Mouse (Mus musculus) midbrain, embryonic 10.5 days (tissue): ENCODE measurements around the gene Kremen1. TPM values are rescaled to one million over a fixed set of nuclear protein-coding genes. Genes with fewer than 3 reads are reported as not detected.

Experiments used
- DNase-seq: peaks from one replicate; pipeline ENCODE4 v3.0.0-alpha.2; 2017; ENCODE audit warnings: low spot score
- H3K27ac ChIP-seq: fragments of 300-500 bp; sonication (generic); replicated peaks from 2 replicates; pipeline ENCODE4 v1.5.1; 2016; ENCODE audit warnings: mild to moderate bottlenecking
- H3K27me3 ChIP-seq: fragments of 300-500 bp; sonication (generic); 2 replicates; pipeline ENCODE4 v1.6.1; 2016; ENCODE audit warnings: low read depth, mild to moderate bottlenecking; ENCODE audit not compliant: poor library complexity, severe bottlenecking
- H3K36me3 ChIP-seq: fragments of 300-500 bp; sonication (generic); 2 replicates; pipeline ENCODE4 v1.6.1; 2016; ENCODE audit warnings: mild to moderate bottlenecking, moderate library complexity
- H3K4me1 ChIP-seq: fragments of 300-500 bp; sonication (generic); 2 replicates; pipeline ENCODE4 v1.6.1; 2016
- H3K4me3 ChIP-seq: fragments of 300-500 bp; sonication (generic); 2 replicates; pipeline ENCODE4 v1.5.1; 2016; ENCODE audit warnings: mild to moderate bottlenecking, moderate library complexity
- H3K9me3 ChIP-seq: fragments of 300-500 bp; sonication (generic); replicated peaks from 2 replicates; pipeline ENCODE4 v1.6.1; 2016; ENCODE audit warnings: mild to moderate bottlenecking
- WGBS: fragments of 180-500 bp; shearing (Covaris S2); methylation state at CpG from one replicate; pipeline ENCODE4 v1.1.7; 2016; 5-methylcytosine and 5-hydroxymethylcytosine counted together
- polyA plus RNA-seq: library from polyadenylated mRNA; unstranded; fragments of >200 nt; fragmentation: Nextera tagmentation; extraction: Ambion mirVana; gene quantifications from 2 replicates; pipeline ENCODE4 v1.2.1, GENCODE M21; 2016

Gene Kremen1
- polyA plus RNA-seq, 1 experiment from 2014 or later, result 11.1 TPM

DNA sequence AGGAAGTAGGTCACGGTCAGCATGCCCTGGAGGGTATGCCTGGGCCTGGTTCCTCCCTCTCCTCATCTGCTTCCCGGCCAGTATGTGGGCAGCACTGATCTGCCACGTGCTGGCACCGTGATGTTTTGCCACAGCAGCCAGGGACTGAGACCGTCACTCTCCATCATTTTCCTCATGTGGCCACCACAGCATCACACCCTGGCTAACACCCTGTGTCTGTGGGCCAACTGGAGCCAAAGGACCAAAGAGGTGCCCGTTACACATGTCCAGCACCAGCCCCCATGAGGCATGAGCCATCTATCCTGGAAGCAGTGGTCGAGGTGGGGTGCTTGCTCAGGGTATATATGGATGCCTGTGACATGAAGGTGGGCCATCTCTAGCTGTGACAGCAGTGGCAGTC lies 86.2 kb downstream of the Kremen1 start:
- Histone ChIP-seq H3K27me3 (peaks cover 9% of the 10 kb centered on the region), H3K36me3 (no peaks in the 10 kb centered on the region), H3K4me3 (no peak overlapping the region), H3K27ac (no peak overlapping the region), H3K9me3 (no peaks in the 10 kb centered on the region), H3K4me1 (peaks cover 20% of the 10 kb centered on the region)
- DNase-seq, result no peak
- WGBS, result 89% methylated on average over 7 of the region's 7 CpGs

DNA sequence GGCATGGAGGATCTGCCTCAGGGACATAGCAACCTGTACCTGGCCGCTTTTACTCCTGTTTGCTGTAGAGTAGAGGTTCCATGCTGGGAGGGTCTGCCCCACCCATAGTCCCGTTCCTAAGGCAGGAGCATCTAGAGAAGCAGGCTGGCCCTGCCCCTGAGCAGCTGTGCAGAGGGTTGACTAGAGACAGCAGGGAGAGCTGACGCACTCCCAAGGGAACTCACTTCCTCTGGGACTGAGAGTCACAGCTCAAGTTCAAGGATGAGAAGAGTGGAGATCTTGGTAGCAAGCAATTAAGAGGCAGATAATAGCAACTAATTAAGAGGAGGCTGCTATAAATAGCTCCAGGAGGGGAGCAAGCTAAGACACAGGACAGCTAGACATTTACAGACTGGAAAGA lies 88.5 kb downstream of the Kremen1 start:
- Histone ChIP-seq H3K4me1 (peaks cover 12% of the 10 kb centered on the region), H3K27me3 (0 out of 2 replicates have a peak, but pooled peaks cover 4% of the 10 kb centered on the region), H3K4me3 (no peak overlapping the region), H3K9me3 (0 out of 2 replicates have a peak, but pooled peaks cover 4% of the 10 kb centered on the region), H3K36me3 (no peaks in the 10 kb centered on the region), H3K27ac (0 out of 2 replicates have a peak overlapping the region, but pooled peaks have one; percentile 3)
- no peak for DNase-seq
- WGBS, result 77% methylated on average over 3 of the region's 3 CpGs

DNA sequence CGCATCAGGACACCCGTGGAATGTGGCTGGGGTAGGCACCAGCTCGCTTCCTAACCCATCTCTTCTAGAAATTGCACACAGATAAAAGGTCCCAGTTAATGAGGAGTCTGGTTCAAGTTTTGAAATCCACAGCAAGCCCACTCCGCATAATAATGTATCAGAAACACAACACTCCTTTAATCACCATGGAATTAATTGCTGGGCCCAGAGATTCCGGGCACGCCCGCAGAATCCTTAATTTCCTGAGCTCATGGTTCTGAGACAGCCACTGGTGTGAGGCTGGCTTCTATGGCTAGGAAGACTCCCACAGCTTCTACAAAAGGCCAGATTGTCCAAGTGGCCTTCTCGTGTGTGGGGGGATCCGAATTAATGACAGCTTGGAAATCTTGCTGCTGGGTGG lies 94.0 kb downstream of the Kremen1 start:
- Histone ChIP-seq H3K9me3 (0 out of 2 replicates have a peak, but pooled peaks cover 4% of the 10 kb centered on the region), H3K27me3 (peaks cover 13% of the 10 kb centered on the region), H3K4me1 (peaks cover 25% of the 10 kb centered on the region), H3K27ac (0 out of 2 replicates have a peak overlapping the region, but pooled peaks have one; percentile 28), H3K4me3 (no peak overlapping the region), H3K36me3 (no peaks in the 10 kb centered on the region)
- no peak for DNase-seq
- 84% methylated on average over 9 of the region's 9 CpGs for WGBS

DNA sequence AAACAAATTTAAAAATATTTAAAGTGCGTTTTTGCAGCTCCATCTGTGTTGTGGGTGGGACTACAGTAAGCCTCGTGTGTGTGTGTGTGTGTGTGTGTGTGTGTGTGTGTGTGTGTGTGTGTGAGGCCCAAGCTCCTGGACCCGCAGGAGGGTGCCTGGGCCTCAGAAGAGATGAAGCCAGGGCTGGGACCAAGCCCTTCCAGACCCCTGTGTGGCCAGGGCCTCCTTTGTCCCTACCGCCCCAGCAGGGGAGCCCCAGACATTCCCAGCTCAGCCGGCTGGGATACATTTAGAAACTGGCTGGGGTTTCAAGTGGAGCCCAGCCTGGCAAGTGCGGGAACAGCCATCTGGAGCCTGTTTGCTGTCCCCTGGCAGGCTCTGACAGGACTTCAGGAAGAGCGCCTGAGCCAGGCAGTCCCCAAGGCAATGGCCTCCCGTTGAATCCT lies 95.9 kb downstream of the Kremen1 start:
- peak; percentile 40 for DNase-seq
- 17% methylated on average over 8 of the region's 8 CpGs for WGBS
- Histone ChIP-seq H3K9me3 (peaks cover 10% of the 10 kb centered on the region), H3K27ac (peak overlapping the region; percentile 76), H3K4me1 (peaks cover 22% of the 10 kb centered on the region), H3K27me3 (peaks cover 13% of the 10 kb centered on the region), H3K36me3 (no peaks in the 10 kb centered on the region), H3K4me3 (no peak overlapping the region)

GRCm38 (mm10) chr11:5164310-5164709 lies 97.0 kb downstream of the Kremen1 start:
- Histone ChIP-seq H3K36me3 (no peaks in the 10 kb centered on the region), H3K4me3 (0 out of 2 replicates have a peak overlapping the region, but pooled peaks have one; percentile 7), H3K27me3 (peaks cover 13% of the 10 kb centered on the region), H3K27ac (0 out of 2 replicates have a peak overlapping the region, but pooled peaks have one; percentile 19), H3K4me1 (peaks cover 22% of the 10 kb centered on the region), H3K9me3 (peaks cover 9% of the 10 kb centered on the region)
- DNase-seq, result no peak
- 25% methylated on average over 8 of the region's 8 CpGs for WGBS

DNA sequence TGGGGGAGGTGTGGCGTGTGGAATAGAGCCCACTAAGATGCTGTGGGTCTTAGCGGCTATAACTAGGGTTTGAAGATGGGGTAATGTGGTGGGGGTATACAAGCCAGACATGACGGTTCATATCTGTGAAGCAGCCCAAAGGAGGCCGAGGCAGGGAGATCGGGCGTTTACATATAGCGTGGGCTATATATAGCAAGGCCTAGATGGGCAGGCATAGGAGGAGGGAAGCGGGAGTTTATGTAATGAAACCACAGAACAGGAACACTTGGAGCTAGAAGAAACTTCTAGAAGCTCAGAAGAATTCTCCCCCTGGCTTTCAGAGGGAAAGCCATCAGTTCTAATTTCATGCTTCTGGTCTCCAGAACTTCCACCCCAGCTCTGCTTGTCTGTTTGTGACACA lies 97.9 kb downstream of the Kremen1 start:
- Histone ChIP-seq H3K9me3 (peaks cover 6% of the 10 kb centered on the region), H3K4me3 (no peak overlapping the region), H3K27ac (no peak overlapping the region), H3K36me3 (no peaks in the 10 kb centered on the region), H3K4me1 (peaks cover 22% of the 10 kb centered on the region), H3K27me3 (peaks cover 13% of the 10 kb centered on the region)
- DNase-seq, result no peak
- 92% methylated on average over 8 of the region's 8 CpGs for WGBS

DNA sequence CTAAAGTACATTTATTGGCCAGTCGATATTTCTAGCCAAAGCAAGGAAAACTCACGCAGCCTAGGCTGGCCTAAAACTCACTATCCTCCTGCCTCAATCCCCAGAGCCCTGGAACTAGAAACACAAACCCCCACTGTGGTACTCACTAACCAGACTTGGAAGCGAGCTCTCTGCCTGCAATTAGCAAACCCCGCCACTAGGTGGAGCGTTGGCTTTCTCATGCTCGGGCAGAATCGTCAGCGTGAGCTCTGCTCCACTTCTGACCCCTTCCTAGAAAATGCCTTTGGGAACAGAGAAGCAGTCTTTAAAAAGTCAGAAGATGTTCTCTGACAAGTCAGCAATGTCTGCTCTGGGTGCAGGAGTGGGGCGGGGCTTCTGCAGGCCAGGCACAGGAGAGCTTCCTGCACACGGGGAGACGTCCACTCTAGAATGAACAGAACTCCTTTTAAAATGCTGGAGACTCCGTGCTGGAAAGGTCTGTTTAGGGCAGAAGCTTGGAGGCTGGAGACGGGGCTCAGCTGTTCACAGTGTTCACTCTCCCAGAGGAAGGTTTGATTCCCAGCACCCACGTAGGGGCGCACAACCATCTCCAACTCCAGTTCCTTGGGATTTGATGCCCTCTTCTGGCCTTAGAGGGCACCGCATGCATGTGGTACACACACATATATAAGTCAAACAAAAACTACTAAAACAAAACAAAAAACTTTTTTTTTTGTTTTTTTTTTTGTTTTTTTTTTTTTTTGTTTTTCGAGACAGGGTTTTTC lies 100.5 kb downstream of the Kremen1 start:
- DNase-seq, result no peak
- Histone ChIP-seq H3K27ac (no peak overlapping the region), H3K36me3 (no peaks in the 10 kb centered on the region), H3K9me3 (peaks cover 6% of the 10 kb centered on the region), H3K4me3 (no peak overlapping the region), H3K4me1 (peaks cover 22% of the 10 kb centered on the region), H3K27me3 (peaks cover 23% of the 10 kb centered on the region)
- 74% methylated on average over 17 of the region's 17 CpGs for WGBS

GRCm38 (mm10) chr11:5158056-5158455 lies 103.3 kb downstream of the Kremen1 start:
- Histone ChIP-seq H3K9me3 (peaks cover 6% of the 10 kb centered on the region), H3K36me3 (no peaks in the 10 kb centered on the region), H3K4me3 (no peak overlapping the region), H3K27ac (no peak overlapping the region), H3K27me3 (peaks cover 24% of the 10 kb centered on the region; the same call in 1 of the 2 replicates), H3K4me1 (peaks cover 10% of the 10 kb centered on the region)
- 89% methylated on average over 11 of the region's 11 CpGs for WGBS
- DNase-seq, result no peak

DNA sequence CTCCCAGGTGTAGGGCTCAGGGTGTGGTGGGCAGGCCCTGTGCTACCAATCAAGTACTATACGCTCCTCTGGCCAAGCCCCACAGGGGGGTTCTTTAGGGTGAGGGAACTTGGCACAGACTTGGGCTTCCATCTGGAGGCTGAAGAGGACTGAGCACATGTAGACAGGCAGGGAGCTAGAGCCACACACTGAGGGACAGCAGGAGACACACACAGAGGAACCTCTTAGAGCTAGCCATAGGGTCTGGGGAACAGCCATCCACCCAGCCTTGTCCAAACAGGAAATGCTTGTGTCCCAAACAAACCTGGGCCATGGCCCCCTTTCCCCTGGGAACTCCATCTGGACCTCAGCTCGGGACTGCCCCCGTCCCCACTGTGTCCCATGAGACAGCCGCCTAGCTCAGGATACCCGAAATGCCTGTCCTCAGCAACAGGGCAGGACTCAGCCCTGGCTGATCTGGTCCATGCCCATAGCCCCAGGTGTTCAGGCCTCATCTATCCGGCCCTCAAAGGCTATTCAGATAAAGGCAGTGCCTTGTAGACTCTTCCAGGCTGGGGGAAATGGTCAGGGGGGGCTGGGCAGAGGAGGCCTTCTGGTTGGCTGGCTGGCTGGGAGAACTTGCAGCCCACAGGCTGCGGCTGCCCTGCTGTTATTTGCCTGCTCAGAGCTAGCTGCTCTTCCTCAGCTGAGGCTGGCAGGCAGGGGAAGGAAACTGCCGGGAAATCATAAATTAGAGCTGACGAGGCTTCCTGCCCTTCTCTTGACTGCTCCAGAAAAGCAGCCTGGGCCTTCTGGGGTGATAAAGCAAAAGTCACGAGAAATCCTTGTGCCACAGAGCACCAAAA lies 106.2 kb downstream of the Kremen1 start:
- peaks cover 35% of the 10 kb centered on the region for H3K4me1 ChIP-seq
- WGBS, result 46% methylated on average over 10 of the region's 10 CpGs

DNA sequence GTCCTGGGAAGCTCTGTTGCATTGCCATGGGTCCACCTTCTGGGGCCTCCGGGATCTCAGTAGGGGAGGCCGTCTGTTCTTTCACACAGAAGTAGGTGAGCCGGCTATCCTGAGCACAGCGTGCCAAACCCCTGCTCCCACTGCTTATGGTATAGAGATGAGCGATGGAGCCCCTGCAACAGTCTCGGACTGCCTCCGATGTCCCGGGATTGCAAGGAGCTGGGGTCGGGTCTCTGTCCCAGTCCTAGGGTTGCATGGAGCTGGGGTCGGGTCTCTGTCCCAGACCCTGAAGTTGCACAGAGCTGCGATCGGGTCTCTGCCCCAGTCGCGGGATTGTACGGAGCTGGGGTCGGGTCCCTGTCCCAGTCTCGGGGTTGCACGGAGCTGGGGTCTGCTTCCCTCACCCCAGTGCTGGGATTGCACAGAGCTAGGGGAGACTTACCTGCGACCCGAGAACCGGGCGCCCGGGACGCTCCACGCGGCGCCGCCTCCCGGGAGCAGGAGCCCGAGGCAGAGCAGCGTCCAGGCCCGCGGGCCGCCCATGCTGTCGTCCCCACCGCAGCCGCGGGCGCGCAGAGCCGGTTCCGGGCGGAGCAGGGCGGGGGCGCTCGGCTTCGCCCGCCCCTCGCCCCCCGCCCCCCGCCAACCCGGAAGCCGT lies 109.5 kb downstream of the Kremen1 start, which contains the start of gene Emid1:
TSS of gene Emid1 (minus strand) at position 578 of the 658 bp plus-strand sequence.
- Histone ChIP-seq H3K4me1 (peaks cover 61% of the 10 kb centered on the region), H3K9me3 (no peaks in the 10 kb centered on the region), H3K27me3 (peaks cover 56% of the 10 kb centered on the region), H3K27ac (peak within 1 kb of the TSS; percentile 89), H3K36me3 (no peaks in the 10 kb centered on the region), H3K4me3 (peak within 1 kb of the TSS; percentile 74)
- under 1% methylated on average over 53 of the region's 53 CpGs for WGBS
- peak; percentile 65 for DNase-seq

More for the DNA sequence above, 106.2 kb downstream of the Kremen1 start:
- peaks cover 45% of the 10 kb centered on the region for H3K27me3 ChIP-seq
- no peaks in the 10 kb centered on the region for H3K9me3 ChIP-seq
- no peak overlapping the region for H3K4me3 ChIP-seq
- peak overlapping the region; percentile 47 for H3K27ac ChIP-seq
- H3K36me3 ChIP-seq, result no peaks in the 10 kb centered on the region
- DNase-seq, result no peak

GRCm38 (mm10) chr11:5151247-5151630 lies 110.1 kb downstream of the Kremen1 start:
- H3K4me3 ChIP-seq, result peak overlapping the region; percentile 74
- peaks cover 62% of the 10 kb centered on the region for H3K4me1 ChIP-seq
- no peaks in the 10 kb centered on the region for H3K36me3 ChIP-seq
- no peak for DNase-seq
- 11% methylated on average over 4 of the region's 4 CpGs for WGBS
- peaks cover 50% of the 10 kb centered on the region for H3K27me3 ChIP-seq
- peak overlapping the region; percentile 89 for H3K27ac ChIP-seq
- H3K9me3 ChIP-seq, result no peaks in the 10 kb centered on the region
